In the genomic region with DNA sequence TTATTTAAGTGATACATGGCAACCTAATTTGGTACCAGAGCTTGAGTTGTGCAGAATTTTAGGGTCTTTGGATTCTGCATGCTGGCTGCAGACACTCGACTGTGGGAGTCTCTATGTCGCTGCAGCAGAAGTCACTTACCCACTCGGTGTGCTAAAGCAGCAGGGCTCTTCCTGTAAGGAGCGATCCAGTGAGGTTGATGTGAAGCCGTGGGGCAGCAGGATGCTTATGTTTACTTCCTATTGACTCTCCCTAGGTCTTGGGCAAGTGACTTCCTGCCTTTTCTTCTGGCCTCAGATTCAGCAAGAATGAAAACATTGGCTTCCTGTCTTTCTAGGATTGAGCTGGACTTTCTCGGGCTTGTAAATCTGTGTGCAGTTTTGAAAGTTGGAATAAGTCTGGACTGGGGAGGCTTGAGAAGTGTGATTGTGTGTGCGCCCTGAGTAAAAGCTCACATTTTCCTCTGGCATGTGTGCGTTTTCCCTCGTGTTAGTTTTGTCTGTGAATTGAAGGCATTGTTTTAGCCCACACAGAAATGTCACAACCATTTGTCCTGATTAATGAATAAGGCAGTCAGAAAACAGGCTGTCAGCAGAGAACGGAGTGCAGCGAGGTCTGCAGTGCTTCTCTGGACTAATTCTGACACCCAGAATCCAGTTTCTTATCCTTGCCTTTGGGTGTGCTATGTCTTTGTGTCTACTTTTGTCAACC, we compare ENCODE assay signal across 8 mouse cellular contexts.
DNase-seq lines count a peak whose midpoint lies in the region; ATAC-seq and TF ChIP-seq lines count a peak whose summit lies in the region.

No protein-coding gene starts in this region.

- peak overlapping the region; percentile 1; the same call in 1 of the 2 replicates for H3K4me2 ChIP-seq in heart, postnatal 0 days (ENCODE audit: low read depth, low read length)
- no peak overlapping the region for H3K4me2 ChIP-seq in liver, embryonic 15.5 days

- no peaks in the 10 kb centered on the region for H3K9me3 ChIP-seq in heart, postnatal 0 days (replicated peaks; ENCODE audit: control insufficient read depth, low read length)
- no peaks in the 10 kb centered on the region for H3K9me3 ChIP-seq in liver, embryonic 15.5 days (replicated peaks)

- no peak for TF ChIP-seq EP300 in heart, postnatal 0 days (IDR thresholded peaks at IDR 0.05; ENCODE audit: low read depth)

- no peaks in the 10 kb centered on the region for H3K27me3 ChIP-seq in heart, postnatal 0 days (ENCODE audit: control insufficient read depth, insufficient read depth, low read length)
- H3K27me3 ChIP-seq in liver, embryonic 15.5 days: no peaks in the 10 kb centered on the region

- H3K9ac ChIP-seq in heart, postnatal 0 days (replicated peaks; ENCODE audit: low read depth, low read length): no peak overlapping the region
- no peak overlapping the region for H3K9ac ChIP-seq in liver, embryonic 15.5 days

- WGBS in heart, postnatal 0 days: 45% methylated on average over 11 of the region's 11 CpGs
- 37% methylated on average over 11 of the region's 11 CpGs for WGBS in liver, embryonic 15.5 days (ENCODE audit: insufficient replicate concordance)

- H3K27ac ChIP-seq in heart, postnatal 0 days (ENCODE audit: low read depth): peak overlapping the region; percentile 60
- peak overlapping the region; percentile 41; the same call in 1 of the 2 replicates for H3K27ac ChIP-seq in liver, embryonic 15.5 days (replicated peaks)

- intact Hi-C loops in gastrocnemius, postnatal 36 days (cut with DNase I): no loop called here

- peaks cover 13% of the 10 kb centered on the region for H3K36me3 ChIP-seq in heart, postnatal 0 days (replicated peaks; ENCODE audit: control insufficient read depth, insufficient read depth, low read length)
- no peaks in the 10 kb centered on the region; the same call in 1 of the 2 replicates for H3K36me3 ChIP-seq in liver, embryonic 15.5 days (replicated peaks)

- peak; percentile 18 for DNase-seq in embryo, embryonic 9.5 days (ENCODE audit: extremely low spot score)
- no peak for DNase-seq in embryo, embryonic 11 days
- peak; percentile 50 for DNase-seq in 416B (ENCODE audit: low read depth)
- no peak for DNase-seq in heart, postnatal 0 days (ENCODE audit: low spot score)
- no peak for DNase-seq in gastrocnemius, postnatal 36 days
- no peak for DNase-seq in gastrocnemius, adult 8-10 months (ENCODE audit: low spot score in 2 of 2)
- no peak for DNase-seq in Muller cell, postnatal 12 days (ENCODE audit: inconsistent ontology term)

- peaks cover 5% of the 10 kb centered on the region; the same call in 1 of the 2 replicates for H3K4me1 ChIP-seq in heart, postnatal 0 days (ENCODE audit: control insufficient read depth, insufficient read depth)
- H3K4me1 ChIP-seq in liver, embryonic 15.5 days (replicated peaks): no peaks in the 10 kb centered on the region

- no peak overlapping the region for H3K4me3 ChIP-seq in heart, postnatal 0 days (ENCODE audit: low read depth, low read length)
- no peak overlapping the region for H3K4me3 ChIP-seq in liver, embryonic 15.5 days (replicated peaks)

- no peak for ATAC-seq in heart, postnatal 0 days (ENCODE audit: insufficient read depth, low read depth)
- ATAC-seq in liver, embryonic 15.5 days (ENCODE audit: insufficient read depth): no peak

- no peak for TF ChIP-seq CTCF in heart, postnatal 0 days (IDR thresholded peaks at IDR 0.05; ENCODE audit: low read depth)

Comparison
In these comparisons a context has a peak if more than half of its experiments do, and no peak if none do; other contexts are left out.
1. DNase-seq: peak in embryo, embryonic 9.5 days (single experiment) and 416B (single experiment); none in embryo, embryonic 11 days (single experiment), heart, postnatal 0 days (single experiment), gastrocnemius, postnatal 36 days (0 of 2), gastrocnemius, adult 8-10 months (0 of 2) and Muller cell, postnatal 12 days (single experiment).